Mouse (Mus musculus): ENCODE results near the gene Smim12. TPM values are rescaled to one million over a fixed set of nuclear protein-coding genes. Genes with fewer than 3 reads are reported as not detected.

Gene Smim12
- polyA plus RNA-seq, 2 experiments from 2014 or later = 37.5 to 54.9 TPM

DNA sequence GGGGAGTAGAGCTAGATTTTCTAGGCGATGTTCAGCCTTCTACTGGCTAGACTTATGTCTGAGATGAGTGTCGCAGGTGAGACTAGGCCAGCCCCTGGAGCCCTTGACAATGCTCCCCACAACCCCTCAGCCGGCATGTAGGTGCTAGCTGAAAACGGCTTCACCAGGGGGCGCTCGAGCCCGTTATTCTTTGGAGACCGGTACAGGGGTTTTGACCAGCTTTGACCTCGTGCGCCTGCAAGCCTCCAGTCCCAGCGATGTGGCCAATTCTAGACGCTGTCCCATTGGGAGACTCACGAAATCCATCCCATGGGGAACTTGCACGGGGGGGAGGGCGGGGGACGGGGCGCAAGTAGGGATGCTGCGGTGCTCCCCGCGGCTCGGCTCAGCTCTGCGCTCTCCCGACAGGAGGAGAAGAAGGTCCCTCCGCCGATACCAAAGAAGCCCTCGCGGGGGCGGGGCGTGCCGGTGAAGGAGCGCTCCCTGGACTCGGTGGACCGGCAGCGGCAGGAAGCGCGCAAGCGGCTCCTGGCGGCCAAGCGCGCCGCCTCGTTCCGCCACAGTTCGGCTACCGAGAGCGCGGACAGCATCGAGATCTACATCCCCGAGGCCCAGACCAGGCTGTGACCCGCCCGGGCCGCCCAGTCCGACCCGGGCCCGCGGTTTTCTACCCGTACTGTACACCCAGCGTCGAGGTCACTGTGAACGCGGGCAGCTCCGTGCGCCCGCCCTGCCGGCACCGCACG, 7.7 kb upstream of the Smim12 start:
- peak; percentile 91 for ATAC-seq

DNA sequence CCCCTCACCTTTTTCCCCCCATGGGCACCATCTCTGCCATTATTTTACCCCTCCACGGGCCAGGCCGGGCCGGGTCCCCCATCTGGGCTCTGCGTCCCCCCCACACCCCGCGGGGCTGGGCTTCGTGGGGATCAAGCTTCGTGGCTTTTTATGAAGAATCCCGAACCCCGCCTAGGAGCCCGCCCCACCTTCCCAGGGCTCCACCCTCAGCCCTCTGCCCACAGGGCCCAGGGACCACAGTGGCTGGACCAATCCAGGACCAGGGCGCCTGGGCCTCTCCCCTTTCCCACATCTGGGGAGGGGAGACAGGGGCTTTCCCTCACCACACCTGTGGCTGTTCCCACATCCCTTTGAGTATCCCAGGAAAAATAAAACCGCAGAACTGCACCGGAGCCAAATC, 7.0 kb upstream of the Smim12 start:
- no peak for ATAC-seq

DNA sequence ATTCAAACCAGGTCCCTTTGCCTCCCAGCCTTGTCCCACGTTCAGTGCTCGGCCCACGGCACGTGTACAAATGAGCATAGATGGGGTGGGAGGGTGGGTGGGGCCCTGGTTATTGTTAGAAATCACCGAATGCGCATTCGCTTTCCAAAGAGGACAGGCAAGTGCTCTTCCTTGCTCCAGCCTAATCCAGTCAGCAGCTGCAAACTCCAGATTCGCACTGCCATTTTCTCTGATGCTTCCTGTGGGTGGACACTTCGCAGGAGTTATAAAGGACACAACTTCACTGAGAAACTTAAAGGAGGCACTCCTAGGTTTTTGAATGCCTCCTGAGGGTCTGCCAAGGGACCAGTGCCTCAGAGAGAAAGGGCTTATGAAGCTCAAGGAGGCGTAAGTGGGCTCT, 6.3 kb upstream of the Smim12 start:
- ATAC-seq = no peak

DNA sequence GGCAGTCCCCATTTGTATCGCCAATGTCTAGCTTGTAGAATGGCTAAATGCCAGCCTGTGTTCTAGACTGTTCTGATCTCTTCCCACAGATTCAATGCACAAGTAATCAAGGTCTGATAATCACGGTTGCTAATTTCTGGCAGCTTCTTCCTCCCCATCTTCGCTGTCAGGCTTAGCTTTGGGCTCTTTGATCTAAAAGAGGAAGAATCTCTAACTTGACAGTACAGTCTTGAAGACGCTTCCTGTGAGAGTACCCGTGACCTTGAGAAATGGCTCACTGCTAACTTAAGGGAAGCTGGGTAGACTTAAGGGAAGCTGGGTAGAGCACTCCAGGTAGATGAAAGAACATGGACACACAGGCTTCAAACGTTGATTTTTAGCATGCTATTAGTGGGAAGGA, 888 bp upstream of the Smim12 start:
- peak; percentile 29 for ATAC-seq

DNA sequence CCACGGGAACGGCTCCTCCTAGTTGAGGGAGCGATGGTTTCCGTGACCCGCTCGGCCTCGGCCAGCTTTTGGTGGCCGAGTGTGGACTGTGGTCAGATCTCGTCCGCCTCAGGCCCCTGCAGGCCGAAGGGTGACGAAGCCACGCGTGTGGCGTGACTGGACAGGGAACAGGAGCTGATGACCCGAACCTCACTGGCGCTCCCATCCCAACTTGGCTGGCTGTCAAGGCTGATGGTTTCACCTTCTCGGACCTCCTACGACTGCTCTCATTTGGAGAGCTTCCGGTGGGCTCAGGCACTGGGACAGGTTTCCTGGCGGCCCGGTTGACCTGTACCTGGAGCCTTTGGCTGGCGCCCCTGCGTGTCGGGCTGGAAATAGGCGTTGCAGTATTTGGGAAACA, 369 bp downstream of the Smim12 start:
- ATAC-seq = peak; percentile 14

DNA sequence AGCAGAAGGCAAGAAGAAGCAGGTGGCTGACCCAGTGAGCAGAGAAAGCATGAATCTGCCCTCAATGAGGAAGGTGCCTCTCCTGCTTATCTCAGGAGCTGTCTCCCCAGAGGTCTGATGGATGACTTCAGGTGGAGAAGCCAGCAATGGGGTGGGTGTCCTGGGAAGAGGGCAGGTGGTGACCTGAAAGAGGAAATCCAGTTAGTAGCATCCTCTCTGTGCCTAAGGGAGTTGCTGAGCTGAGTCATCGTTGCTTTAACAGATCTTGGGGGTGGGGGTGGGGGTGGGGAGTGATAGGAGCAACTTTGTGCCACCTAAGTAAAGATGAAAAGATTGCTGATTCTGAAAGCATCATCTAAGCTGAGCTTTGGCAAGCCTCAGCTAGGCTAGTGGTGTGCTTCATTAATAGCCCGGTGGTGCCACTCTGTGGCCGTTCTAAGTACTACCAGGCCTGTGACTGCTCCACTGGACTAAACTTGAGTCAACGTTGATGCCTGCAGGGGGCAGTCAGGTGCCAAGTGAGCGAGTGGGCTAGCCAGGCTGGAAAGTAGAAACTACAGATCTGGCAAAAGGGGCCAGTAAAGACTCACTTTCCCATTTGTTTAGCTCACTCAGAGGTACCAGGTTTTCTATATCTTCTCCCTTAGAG, 6.2 kb downstream of the Smim12 start:
- ATAC-seq = peak; percentile 100

DNA sequence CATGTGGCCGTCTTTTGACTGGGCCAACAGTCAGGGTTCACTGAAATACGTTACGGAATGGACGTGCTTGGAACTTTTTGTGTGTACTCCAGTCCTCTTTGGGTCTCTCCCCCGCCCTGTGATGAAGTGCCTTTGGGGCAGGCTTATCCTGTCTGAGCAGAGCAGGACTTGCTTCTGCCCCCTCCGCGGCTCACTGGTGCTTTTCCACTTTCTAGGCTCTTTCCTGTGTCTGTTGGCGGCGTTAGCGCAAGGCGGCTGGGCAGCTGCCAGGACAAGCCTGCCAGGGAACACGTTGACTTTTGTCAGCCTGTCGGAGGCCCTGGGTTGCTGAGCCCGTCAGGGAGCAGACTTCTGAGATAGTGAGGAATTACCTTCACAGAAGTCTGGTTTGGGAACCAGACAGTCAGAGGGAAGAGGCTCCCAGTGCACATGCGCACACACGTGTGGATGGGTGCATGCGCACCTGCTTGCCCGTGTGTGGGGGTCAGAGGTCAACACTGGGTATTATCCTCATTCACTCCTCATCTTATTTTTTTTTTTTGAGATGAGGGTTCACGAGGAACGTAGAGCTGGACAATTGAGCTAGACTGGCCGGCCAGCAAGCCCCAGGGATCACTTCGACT, 8.5 kb downstream of the Smim12 start:
- ATAC-seq = no peak

DNA sequence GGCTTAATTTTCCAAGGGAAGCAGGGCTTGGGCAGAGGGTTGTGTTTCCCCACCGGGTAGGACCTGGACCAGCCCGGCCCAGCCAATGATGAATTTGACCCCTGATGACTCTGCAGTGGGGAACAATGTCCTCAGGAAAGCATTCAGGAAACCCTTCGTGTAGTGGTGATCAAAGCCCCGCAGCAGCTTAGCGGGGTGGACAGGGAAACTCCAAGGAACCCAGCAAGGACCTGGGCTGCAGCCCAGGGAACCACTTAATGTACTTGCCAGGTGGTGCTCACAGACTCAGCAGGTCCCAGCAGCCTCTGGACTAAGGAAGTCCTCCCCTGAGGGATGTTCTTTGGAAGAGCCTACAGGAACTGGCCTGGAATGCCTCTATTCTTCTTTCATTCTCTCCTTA, 13.2 kb downstream of the Smim12 start:
- no peak for ATAC-seq

DNA sequence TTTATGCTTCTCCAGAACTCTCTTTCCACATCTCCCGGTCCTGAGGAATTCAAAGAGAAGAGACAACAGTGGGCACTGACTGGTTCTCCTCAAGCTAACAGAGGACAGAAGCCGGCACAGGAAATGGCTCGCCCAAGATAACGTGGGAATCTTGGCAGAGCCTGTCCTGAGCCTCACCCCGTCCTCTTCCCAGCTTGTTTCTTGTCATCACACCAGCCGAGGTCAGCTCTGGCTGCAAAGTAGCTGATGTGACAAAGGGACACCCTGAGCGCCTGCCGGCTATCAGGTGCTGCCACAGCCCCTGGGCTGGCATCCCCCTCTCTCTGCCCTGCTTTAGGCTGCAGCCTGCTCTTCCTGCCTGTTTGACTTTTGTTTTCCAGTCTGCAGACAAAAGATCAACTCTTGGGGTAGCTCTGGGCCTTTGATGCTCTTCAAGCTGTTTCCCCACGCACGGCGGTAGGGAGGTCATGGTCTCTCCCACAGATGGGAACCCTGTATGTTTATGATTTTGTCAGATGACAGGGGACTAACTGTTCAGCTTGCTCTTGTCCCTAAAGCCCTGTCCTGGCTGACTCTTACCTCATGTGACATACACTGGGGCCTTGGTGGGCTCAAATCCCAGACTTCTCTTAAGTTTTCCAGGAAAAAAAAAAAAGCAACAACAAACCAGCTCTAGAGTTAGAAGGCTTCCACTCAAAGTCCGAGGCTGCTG, 14.8 kb downstream of the Smim12 start:
- no peak for ATAC-seq

DNA sequence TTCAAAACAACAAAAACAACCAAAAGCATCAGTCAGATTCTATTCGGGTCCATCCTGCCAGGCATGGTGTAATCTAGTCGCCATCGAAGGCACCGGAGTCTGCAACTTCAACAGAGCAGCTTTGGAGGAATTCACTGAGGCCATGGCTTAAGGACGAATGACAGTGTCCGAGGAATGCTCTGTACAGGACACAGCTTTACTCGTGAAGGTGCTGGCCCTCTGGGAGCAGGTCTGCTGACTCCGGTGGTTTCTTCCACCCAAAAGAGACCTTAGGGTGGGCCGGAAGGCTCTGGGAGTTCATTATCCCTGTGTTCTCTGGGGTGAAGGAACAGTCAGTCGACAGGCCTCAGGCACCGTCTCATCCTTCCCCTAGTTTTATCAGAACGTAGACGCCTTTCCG, 18.0 kb downstream of the Smim12 start:
- ATAC-seq = no peak

DNA sequence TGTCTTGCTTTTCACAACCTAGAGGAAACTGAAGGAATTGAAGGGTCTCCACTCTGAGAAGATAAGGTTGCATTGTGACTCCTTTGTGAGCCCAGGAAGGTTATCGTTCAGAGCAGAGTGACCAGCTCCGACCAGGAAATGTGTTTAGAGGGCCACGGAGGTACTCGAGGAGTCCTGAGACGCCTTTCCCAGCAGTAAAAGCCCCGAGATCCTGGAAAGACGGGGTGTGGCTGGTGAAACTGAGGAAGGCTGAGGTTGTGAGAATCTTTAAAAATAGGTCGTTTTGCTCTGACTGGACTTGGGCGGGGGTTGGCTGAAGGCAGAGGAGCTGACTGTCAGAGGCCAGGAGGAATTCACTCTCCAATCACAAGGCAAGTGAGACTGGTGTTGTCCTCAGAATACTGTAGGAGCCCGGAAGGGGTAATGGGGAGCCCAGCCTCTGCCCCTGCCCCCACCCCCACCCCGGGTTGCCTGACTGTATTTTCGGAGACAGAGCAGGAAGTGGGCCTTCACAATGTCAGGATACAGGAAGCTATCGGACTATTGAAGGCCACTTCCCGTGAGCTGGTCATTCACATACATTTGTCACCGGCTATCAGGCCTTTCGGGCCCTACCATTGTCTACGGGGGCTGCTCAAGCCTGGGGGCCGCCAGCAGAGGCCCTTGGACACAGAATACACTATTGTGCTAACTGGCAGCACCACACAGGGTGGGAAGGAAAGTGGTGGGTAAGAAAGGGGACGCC, 20.0 kb downstream of the Smim12 start:
- ATAC-seq = no peak

DNA sequence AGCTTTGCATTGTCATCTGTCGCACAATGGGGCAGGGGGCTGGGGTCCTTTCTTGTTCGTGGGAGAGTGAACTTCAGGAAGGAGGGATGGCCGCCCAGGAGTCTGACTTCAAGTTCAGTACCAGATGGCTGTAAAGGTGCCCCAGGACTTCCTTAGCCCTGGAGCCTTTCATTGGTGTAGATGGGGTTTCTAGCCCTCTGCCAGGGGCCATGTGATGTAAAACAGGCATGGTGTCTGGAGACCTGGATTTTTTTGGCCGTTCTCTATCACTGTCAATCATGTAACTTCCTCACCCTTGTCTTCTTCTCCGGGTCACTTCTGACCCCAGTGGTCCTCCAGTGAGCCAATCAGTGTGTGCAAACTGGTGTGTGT, 20.6 kb downstream of the Smim12 start:
- ATAC-seq = no peak

DNA sequence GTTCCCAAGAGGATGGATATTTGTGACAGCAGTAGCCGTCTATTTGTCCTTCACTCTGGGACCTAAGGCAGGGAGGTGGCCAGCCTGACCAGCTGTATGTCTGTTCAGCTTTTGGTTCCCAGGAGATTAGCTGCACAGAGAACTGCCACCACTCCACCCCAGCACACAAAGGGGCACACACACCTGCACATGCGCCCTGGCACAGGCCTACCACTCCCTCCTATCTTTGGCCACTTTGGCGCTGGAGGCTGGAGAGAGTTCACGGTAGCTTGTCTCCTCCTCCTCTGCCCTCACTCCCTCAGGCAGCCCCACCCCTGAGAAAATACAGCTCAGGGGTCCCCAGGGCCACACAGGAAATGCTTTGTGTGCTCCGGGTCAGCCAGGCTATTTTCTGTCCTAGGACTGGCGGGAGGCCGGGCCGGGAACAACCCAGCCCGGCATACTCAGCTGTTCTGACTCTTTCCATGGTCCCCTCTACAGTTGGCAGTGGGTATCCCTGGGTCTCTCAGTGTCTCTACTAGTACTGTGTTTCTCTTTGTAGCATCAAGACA, 34.9 kb downstream of the Smim12 start:
- no peak for ATAC-seq

DNA sequence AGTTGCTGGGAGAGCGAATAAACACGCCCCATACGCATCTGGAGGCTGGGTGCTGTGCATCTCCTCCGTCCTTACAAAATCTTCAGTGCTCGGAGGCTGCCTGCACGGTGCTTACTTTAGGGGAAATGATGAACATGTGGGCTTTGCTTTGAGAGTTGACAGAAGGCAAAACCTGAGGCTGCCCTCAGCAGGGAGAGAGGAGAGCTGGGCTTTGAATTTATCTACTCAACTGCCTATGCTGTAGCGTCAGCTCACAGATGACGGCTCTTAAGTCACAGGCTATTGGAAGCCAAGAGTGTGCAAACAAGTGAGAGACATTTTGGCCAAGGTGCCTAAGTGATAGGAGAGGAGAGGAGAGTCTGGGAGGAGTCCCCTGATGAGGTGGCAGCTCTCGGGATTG, 35.7 kb downstream of the Smim12 start:
- ATAC-seq = no peak

DNA sequence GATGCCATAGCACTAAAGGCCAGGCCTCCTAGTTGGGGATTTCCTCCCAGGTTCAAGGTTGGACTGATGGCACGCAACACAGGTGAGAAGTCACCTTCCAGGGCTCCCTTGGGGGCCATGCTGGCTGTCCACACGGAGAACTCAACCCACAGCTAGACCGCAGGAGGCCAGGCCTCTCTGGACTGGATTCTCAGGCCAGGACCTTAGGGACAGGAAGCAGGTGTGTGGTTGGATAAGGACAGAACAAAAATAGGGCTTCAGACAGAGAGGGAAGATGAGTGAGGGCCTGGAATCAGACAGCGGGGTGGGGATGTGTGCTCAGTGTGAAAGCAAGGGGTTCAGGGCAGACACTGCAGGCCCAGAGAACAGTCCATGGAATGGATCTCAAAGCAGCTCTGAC, 43.3 kb downstream of the Smim12 start:
- no peak for ATAC-seq

DNA sequence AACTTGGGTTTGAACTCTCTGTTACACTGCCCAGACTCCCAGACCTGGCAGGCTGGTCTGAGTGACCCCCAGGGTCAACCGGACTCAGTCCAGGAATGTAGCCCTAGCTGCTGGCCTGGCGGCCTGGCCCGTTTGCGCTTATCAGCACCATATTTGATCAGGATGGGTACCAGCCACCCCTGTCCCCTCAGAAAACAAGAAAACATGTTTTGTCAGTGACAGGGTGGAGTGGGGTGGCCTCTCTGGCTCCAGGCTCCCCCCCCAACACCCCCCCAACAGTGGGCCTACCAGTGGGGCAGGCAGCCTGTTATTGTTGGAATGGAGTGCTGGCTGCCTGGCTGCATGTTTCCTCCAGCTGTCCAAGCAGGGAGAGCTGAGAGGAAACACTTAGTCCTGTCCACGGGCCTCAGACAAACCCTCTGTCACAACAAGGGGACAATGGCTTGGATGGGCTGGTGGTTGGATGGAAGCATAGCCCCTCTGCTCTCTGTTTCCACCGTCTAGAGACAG, 45.5 kb downstream of the Smim12 start:
- no peak for ATAC-seq

DNA sequence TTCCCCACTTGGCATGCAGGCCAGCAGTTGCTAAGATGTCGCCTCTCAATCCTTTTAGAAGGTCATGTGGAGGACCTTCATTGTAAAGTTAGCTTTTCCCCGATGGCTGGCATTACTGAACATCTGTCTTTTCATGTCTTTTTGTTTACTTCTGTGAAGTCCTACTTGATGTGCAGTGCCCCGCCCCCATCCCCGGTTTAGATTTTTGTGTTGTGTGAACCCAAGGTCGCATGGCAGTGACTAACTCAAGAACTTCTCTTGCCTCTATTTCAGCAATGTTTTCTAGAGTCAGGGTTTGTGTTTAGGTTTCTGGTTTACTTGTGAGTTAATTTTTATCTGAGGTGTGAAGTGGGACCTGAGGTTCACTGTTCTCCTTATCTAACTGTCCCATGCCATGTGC, 49.0 kb downstream of the Smim12 start:
- ATAC-seq = no peak

Other genes starting within 250 kb of the Smim12 start
- gene Sfpq, start 222.5 kb upstream of the Smim12 start, polyA plus RNA-seq (2017; shearing (Covaris generic)) = 10 to 100 TPM; 44.0 to 61.2 TPM
- 10 to 100 TPM; 22.1 to 25.8 TPM for gene Zmym1, start 182.6 kb upstream of the Smim12 start, polyA plus RNA-seq (2017; shearing (Covaris generic))
- 10 to 100 TPM; 19.2 to 27.9 TPM for gene Zmym6, start 166.4 kb upstream of the Smim12 start, polyA plus RNA-seq (2017; shearing (Covaris generic))
- 10 to 100 TPM; 26.8 to 29.8 TPM for gene Tmem35b, start 120.1 kb upstream of the Smim12 start, polyA plus RNA-seq (2017; shearing (Covaris generic))
- gene Dlgap3, start 74.6 kb upstream of the Smim12 start, polyA plus RNA-seq (2017; shearing (Covaris generic)) = not detected
- not detected for gene Gja4, start 70.3 kb downstream of the Smim12 start, polyA plus RNA-seq (2017; shearing (Covaris generic))
- gene Gjb3, start 87.1 kb downstream of the Smim12 start, polyA plus RNA-seq (2017; shearing (Covaris generic)) = under 1 TPM in 1 of 2 experiments, not detected in 1; 0.32 TPM
- not detected for gene Gjb4, start 110.3 kb downstream of the Smim12 start, polyA plus RNA-seq (2017; shearing (Covaris generic))
- not detected for gene Gjb5, start 114.4 kb downstream of the Smim12 start, polyA plus RNA-seq (2017; shearing (Covaris generic))